Mouse (Mus musculus): ENCODE measurements around the gene Tnfrsf11a. TPM values are rescaled to one million over a fixed set of nuclear protein-coding genes. Genes with fewer than 3 reads are reported as not detected.

The Tnfrsf11a gene
- polyA plus RNA-seq, 1 experiment from 2014 or later: 0.59 TPM

DNA sequence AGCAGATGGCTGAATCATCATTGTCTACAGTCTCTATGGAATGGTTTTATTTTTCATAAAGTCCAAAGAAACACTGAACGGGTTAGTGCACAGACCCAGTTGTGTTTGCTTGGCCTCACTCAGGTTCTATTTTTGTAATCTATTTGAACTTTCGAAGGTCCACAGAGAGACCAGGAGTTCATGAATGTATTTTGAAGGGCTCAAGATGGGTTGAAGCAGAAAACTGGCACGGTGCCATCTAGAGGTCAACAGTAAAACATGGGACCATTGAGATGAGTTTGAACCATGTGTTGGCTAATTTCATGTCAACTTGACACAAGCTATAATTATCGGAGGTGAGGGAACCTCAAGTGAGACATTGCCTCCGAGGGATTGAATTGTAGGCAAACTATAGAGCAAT is 105.1 kb downstream of the Tnfrsf11a start:
- H3K4me3 ChIP-seq: no peak overlapping the region
- H3K4me2 ChIP-seq: no peak overlapping the region
- no peak for ATAC-seq (ENCODE audit: low read depth)
- 84% methylated on average over 5 of the region's 5 CpGs for WGBS
- no peaks in the 10 kb centered on the region for H3K9me3 ChIP-seq
- H3K4me1 ChIP-seq (replicated peaks): peaks cover 5% of the 10 kb centered on the region; the same call in 1 of the 2 replicates
- H3K27ac ChIP-seq (replicated peaks): no peak overlapping the region
- H3K27me3 ChIP-seq: no peaks in the 10 kb centered on the region
- H3K36me3 ChIP-seq: no peaks in the 10 kb centered on the region
- H3K9ac ChIP-seq: no peak overlapping the region

DNA sequence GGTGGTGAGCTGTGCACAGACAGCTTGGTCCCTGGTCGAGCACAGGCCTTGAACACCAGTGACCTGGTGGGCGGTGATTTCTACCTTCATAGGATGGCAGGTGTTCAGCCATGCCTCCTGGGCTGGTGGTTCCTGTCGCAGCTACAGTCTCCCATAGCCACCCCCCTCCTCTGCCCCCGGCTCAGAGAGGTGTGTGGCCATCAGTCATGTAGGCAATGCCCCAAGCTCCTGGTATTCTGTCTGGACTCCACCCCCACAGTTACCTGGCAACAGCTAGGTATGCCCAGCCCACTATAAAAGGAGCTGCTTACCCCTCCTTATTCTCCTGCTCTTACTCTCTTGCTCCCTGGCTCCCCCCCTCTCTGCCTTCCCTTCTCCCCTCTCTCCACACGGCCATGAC is 105.8 kb downstream of the Tnfrsf11a start:
- Histone ChIP-seq H3K9ac (no peak overlapping the region), H3K27ac (replicated peaks) (no peak overlapping the region), H3K4me3 (no peak overlapping the region), H3K9me3 (no peaks in the 10 kb centered on the region), H3K27me3 (no peaks in the 10 kb centered on the region), H3K4me1 (replicated peaks) (no peaks in the 10 kb centered on the region), H3K4me2 (no peak overlapping the region), H3K36me3 (no peaks in the 10 kb centered on the region)
- WGBS: 71% methylated on average over 5 of the region's 5 CpGs
- no peak for ATAC-seq (ENCODE audit: low read depth)

DNA sequence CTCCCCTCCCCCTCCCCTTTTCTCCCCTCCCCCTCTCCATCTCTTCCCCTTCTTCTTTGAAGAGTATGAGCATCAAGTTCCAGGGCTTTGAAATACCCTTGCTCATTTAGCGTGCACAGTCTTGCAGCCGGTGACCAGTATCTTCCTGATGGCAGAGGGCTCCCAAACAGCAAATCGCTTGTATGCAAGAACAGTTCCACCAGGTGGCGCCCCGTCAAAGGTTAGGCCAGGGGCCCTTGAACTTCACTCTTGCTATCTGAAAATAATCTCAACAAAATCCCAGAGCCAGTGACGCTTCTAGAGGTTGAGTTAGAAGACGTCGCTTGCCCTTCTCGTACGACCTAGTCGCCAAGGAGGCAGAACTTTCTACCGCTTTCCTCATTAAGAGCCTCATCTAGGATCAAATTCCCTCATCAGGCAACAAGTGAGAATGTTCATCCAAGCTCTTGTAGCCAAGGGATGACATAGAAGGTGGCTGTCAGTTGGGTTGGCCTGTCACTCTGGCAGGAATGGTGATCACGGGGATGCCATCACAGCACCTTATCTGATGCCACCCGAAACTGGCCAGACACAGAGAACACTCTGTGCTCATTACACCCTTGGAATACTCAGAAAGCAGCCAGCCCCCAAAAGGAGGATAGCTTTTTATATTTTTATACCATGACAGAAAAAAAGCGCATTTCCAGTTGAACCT is 110.7 kb downstream of the Tnfrsf11a start:
- H3K9ac ChIP-seq: no peak overlapping the region
- 38% methylated on average over 15 of the region's 15 CpGs for WGBS
- no peak overlapping the region for H3K4me3 ChIP-seq
- H3K4me1 ChIP-seq (replicated peaks): no peaks in the 10 kb centered on the region
- no peaks in the 10 kb centered on the region for H3K36me3 ChIP-seq
- no peak overlapping the region for H3K27ac ChIP-seq (replicated peaks)
- ATAC-seq (ENCODE audit: low read depth): peak; percentile 63; the same call in 1 of the 2 replicates
- no peak overlapping the region for H3K4me2 ChIP-seq
- H3K9me3 ChIP-seq: no peaks in the 10 kb centered on the region
- no peaks in the 10 kb centered on the region for H3K27me3 ChIP-seq

DNA sequence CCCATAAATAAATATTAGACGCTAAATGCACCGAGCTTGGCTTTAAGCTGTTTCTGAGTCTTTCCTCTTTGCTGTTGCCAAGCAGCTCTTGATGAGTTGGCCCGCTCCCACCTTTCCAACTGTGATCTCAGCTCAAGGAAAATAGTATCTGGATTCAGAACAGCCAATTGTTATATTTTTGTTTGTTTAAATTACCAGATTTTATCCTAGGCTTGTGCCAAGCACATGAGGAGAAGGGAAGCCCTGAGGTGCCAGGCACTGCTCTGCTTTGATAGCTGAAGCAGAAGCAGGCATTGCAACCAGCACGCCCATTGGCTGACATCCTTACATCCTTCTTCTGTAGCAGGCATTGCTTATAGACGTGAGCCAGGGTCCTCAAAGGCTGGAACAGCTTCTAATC is 114.5 kb downstream of the Tnfrsf11a start:
- no peak for ATAC-seq (ENCODE audit: low read depth)
- Histone ChIP-seq H3K4me3 (no peak overlapping the region), H3K27ac (replicated peaks) (no peak overlapping the region), H3K27me3 (no peaks in the 10 kb centered on the region), H3K9me3 (no peaks in the 10 kb centered on the region), H3K36me3 (no peaks in the 10 kb centered on the region), H3K4me2 (no peak overlapping the region), H3K9ac (no peak overlapping the region), H3K4me1 (replicated peaks) (no peaks in the 10 kb centered on the region)
- 83% methylated on average over 5 of the region's 5 CpGs for WGBS

Other genes starting within 250 kb of the Tnfrsf11a start
- 7.0 and 8.7 TPM in 2 replicates for gene Pign, start 117.0 kb upstream of the Tnfrsf11a start, polyA plus RNA-seq (2015; fragmentation: Nextera tagmentation; extraction: Ambion mirVana)
- 39.9 and 44.0 TPM in 2 replicates for gene Relch, start 116.9 kb upstream of the Tnfrsf11a start, polyA plus RNA-seq (2015; fragmentation: Nextera tagmentation; extraction: Ambion mirVana)
- 1.4 and 1.7 TPM in 2 replicates for gene Zcchc2, start 209.7 kb downstream of the Tnfrsf11a start, polyA plus RNA-seq (2015; fragmentation: Nextera tagmentation; extraction: Ambion mirVana)